Mouse (Mus musculus): ENCODE data around the gene Eif2s1. TPM values are rescaled to one million over a fixed set of nuclear protein-coding genes. Genes with fewer than 3 reads are reported as not detected.

The Eif2s1 gene
- polyA plus RNA-seq, 1 experiment: 44.0 TPM

DNA sequence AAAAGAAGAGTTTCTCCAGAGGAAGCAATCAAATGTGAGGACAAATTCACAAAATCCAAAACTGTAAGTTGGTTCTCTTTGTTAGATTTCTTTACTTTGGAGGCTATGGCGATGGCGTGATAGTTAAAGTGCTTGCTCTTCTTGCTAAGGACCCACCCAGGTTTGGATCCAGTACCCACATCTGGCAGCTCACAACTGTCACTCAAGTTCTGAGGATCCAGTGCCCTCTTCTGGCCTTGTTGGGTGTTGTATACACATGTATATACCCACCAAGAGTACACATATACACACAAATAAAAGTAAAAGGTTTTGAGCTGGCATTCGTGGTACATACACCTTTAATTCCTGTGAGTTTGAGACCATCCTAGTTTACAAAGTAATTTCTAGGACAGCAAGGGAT is 13.0 kb downstream of the Eif2s1 start:
- Histone ChIP-seq H3K27ac (ENCODE audit: insufficient read depth, low read depth, low read length) (no peak overlapping the region), H3K4me3 (ENCODE audit: insufficient read depth, low read length) (no peak overlapping the region)
- no peak for TF ChIP-seq CTCF (IDR thresholded peaks at IDR 0.05; ENCODE audit: low read depth, low read length)
- no peak for TF ChIP-seq POLR2A (IDR thresholded peaks at IDR 0.05; ENCODE audit: borderline replicate concordance, low read depth, low read length)

DNA sequence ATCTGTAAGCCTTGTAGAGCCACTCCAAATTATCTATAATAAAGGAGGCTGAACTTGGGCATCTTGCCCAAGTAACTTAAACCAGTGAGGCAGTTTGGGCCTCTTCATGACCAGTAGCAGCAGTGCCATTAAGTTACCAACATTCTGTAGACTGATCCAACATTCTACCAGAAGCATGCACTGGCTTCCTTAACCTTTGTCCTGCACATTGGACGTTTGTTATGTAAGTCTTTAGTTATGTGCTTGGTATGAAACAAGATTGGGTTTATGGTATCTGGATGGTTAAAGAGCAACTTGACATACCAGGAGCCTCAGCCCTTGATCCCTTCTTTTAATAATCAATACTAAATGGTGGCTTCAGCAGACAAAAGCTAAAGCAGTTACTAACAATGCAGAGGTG is 28.4 kb downstream of the Eif2s1 start:
- TF ChIP-seq POLR2A (IDR thresholded peaks at IDR 0.05; ENCODE audit: borderline replicate concordance, low read depth, low read length) (no peak), CTCF (IDR thresholded peaks at IDR 0.05; ENCODE audit: low read depth, low read length) (no peak)
- Histone ChIP-seq H3K27ac (ENCODE audit: insufficient read depth, low read depth, low read length) (no peak overlapping the region), H3K4me3 (ENCODE audit: insufficient read depth, low read length) (no peak overlapping the region), H3K4me1 (ENCODE audit: control insufficient read depth, insufficient read depth, low read length) (peaks cover 10% of the 10 kb centered on the region)

More for the DNA sequence above, 13.0 kb downstream of the Eif2s1 start:
- no peaks in the 10 kb centered on the region for H3K4me1 ChIP-seq (ENCODE audit: control insufficient read depth, insufficient read depth, low read length)

DNA sequence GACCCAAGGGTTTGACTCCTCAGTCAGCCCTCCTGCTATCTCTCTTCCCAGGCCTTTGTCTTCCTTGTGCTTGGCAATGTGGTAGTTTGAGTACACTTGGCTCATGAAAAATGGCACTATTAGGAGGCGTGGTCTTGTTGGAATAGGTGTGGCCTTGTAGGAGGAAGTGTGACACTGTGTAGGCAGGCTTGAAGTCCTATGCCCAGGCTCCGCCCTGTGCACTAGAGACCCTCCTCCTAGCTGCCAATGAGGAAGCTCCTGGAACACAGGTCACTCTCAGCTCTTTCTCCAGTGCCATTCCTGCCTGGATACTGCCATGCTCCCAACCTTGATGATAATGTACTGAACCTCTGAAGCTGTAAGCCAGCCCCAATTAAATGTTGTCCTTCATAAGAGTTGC is 29.5 kb downstream of the Eif2s1 start:
- peaks cover 10% of the 10 kb centered on the region for H3K4me1 ChIP-seq (ENCODE audit: control insufficient read depth, insufficient read depth, low read length)
- no peak for TF ChIP-seq CTCF (IDR thresholded peaks at IDR 0.05; ENCODE audit: low read depth, low read length)
- no peak for TF ChIP-seq POLR2A (IDR thresholded peaks at IDR 0.05; ENCODE audit: borderline replicate concordance, low read depth, low read length)

DNA sequence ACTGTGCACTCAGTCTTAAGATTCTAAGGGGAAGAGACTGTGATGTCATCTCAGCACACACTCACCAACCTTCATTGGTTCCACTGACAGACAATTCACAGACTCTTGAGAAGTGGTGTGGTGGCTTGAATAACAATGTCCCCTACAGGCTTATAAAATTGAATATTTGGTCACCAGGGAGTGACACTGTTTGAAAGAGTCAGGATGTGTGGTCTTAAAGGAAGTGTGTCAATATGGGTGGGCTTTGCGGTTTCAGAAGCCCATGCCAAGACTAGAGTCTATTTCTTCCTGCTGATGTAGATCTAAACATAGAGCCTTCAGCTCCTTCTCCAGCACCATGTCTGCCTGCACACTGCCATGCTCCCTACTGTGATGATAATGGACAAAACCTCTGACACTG is 36.2 kb downstream of the Eif2s1 start:
- TF ChIP-seq POLR2A (IDR thresholded peaks at IDR 0.05; ENCODE audit: borderline replicate concordance, low read depth, low read length) (no peak), CTCF (IDR thresholded peaks at IDR 0.05; ENCODE audit: low read depth, low read length) (no peak)
- H3K27ac ChIP-seq (ENCODE audit: insufficient read depth, low read depth, low read length): no peak overlapping the region
- H3K4me1 ChIP-seq (ENCODE audit: control insufficient read depth, insufficient read depth, low read length): peaks cover 18% of the 10 kb centered on the region
- no peak overlapping the region for H3K4me3 ChIP-seq (ENCODE audit: insufficient read depth, low read length)

More for the DNA sequence above, 29.5 kb downstream of the Eif2s1 start:
- no peak overlapping the region for H3K27ac ChIP-seq (ENCODE audit: insufficient read depth, low read depth, low read length)
- no peak overlapping the region for H3K4me3 ChIP-seq (ENCODE audit: insufficient read depth, low read length)

GRCm38 (mm10) chr12:78901467-78901866 is 39.8 kb downstream of the Eif2s1 start:
- Histone ChIP-seq H3K4me1 (ENCODE audit: control insufficient read depth, insufficient read depth, low read length) (peaks cover 8% of the 10 kb centered on the region), H3K27ac (ENCODE audit: insufficient read depth, low read depth, low read length) (no peak overlapping the region), H3K4me3 (ENCODE audit: insufficient read depth, low read length) (no peak overlapping the region)
- TF ChIP-seq CTCF (IDR thresholded peaks at IDR 0.05; ENCODE audit: low read depth, low read length) (no peak), POLR2A (IDR thresholded peaks at IDR 0.05; ENCODE audit: borderline replicate concordance, low read depth, low read length) (no peak)

GRCm38 (mm10) chr12:78903313-78903712 is 41.7 kb downstream of the Eif2s1 start:
- H3K4me1 ChIP-seq (ENCODE audit: control insufficient read depth, insufficient read depth, low read length): peaks cover 17% of the 10 kb centered on the region
- TF ChIP-seq CTCF (IDR thresholded peaks at IDR 0.05; ENCODE audit: low read depth, low read length) (no peak), POLR2A (IDR thresholded peaks at IDR 0.05; ENCODE audit: borderline replicate concordance, low read depth, low read length) (no peak)
- H3K27ac ChIP-seq (ENCODE audit: insufficient read depth, low read depth, low read length): no peak overlapping the region
- no peak overlapping the region for H3K4me3 ChIP-seq (ENCODE audit: insufficient read depth, low read length)

GRCm38 (mm10) chr12:78904499-78904898 is 42.9 kb downstream of the Eif2s1 start:
- Histone ChIP-seq H3K27ac (ENCODE audit: insufficient read depth, low read depth, low read length) (no peak overlapping the region), H3K4me1 (ENCODE audit: control insufficient read depth, insufficient read depth, low read length) (peaks cover 19% of the 10 kb centered on the region), H3K4me3 (ENCODE audit: insufficient read depth, low read length) (no peak overlapping the region)
- no peak for TF ChIP-seq POLR2A (IDR thresholded peaks at IDR 0.05; ENCODE audit: borderline replicate concordance, low read depth, low read length)
- no peak for TF ChIP-seq CTCF (IDR thresholded peaks at IDR 0.05; ENCODE audit: low read depth, low read length)

DNA sequence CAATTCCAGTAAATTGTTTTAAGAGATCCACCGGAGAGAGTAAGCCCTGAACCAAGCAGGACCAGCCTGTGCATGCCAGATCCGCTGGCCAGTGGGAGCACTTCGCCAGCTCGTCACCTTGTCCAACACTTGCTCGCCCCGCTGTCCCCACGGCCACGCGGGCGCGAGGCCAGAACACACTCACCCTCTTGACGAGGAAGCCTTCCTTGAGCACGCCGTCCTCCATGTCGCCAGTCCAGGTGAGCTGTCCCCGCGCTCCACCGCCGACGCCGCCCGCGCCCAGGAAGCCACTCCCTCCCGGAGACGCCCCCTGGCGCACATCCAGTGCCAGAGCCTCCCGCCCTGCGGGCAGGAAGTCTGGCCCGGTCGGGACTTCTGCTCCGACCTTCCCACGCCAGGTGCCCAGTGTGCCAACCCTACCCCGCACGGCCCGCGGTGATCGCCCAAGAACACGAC is 45.1 kb downstream of the Eif2s1 start, which contains the start of gene Plek2:
Gene Plek2 (minus strand): TSS at position 258 of the 456 bp plus-strand sequence.
- no peak within 1 kb of the TSS for H3K27ac ChIP-seq (ENCODE audit: insufficient read depth, low read depth, low read length)

GRCm38 (mm10) chr12:78908081-78908605 is 46.5 kb downstream of the Eif2s1 start:
- no peak for TF ChIP-seq CTCF (IDR thresholded peaks at IDR 0.05; ENCODE audit: low read depth, low read length)
- no peak for TF ChIP-seq POLR2A (IDR thresholded peaks at IDR 0.05; ENCODE audit: borderline replicate concordance, low read depth, low read length)
- Histone ChIP-seq H3K27ac (ENCODE audit: insufficient read depth, low read depth, low read length) (no peak overlapping the region), H3K4me1 (ENCODE audit: control insufficient read depth, insufficient read depth, low read length) (peaks cover 13% of the 10 kb centered on the region), H3K4me3 (ENCODE audit: insufficient read depth, low read length) (no peak overlapping the region)

More for the DNA sequence above, 45.1 kb downstream of the Eif2s1 start, which contains the start of gene Plek2:
- H3K4me3 ChIP-seq (ENCODE audit: insufficient read depth, low read length): peak within 1 kb of the TSS; percentile 56
- no peak for TF ChIP-seq POLR2A (IDR thresholded peaks at IDR 0.05; ENCODE audit: borderline replicate concordance, low read depth, low read length)
- no peak for TF ChIP-seq CTCF (IDR thresholded peaks at IDR 0.05; ENCODE audit: low read depth, low read length)
- H3K4me1 ChIP-seq (ENCODE audit: control insufficient read depth, insufficient read depth, low read length): peaks cover 14% of the 10 kb centered on the region

GRCm38 (mm10) chr12:78910684-78911461 is 49.3 kb downstream of the Eif2s1 start:
- TF ChIP-seq POLR2A (IDR thresholded peaks at IDR 0.05; ENCODE audit: borderline replicate concordance, low read depth, low read length): no peak
- no peak for TF ChIP-seq CTCF (IDR thresholded peaks at IDR 0.05; ENCODE audit: low read depth, low read length)
- no peak overlapping the region for H3K27ac ChIP-seq (ENCODE audit: insufficient read depth, low read depth, low read length)
- H3K4me1 ChIP-seq (ENCODE audit: control insufficient read depth, insufficient read depth, low read length): peaks cover 13% of the 10 kb centered on the region
- peak overlapping the region; percentile 28; the same call in 1 of the 2 replicates for H3K4me3 ChIP-seq (ENCODE audit: insufficient read depth, low read length)

Measured in bone marrow macrophage, adult 2 months (primary cell).